Mouse (Mus musculus) heart, postnatal 0 days (tissue): ENCODE measurements around the gene Shkbp1. TPM values are rescaled to one million over a fixed set of nuclear protein-coding genes. Genes with fewer than 3 reads are reported as not detected.

Experiments
- ATAC-seq: fragments of 200-750 bp; cut with Nextera tagmentation; 2 replicates; pipeline ENCODE4 v1.8.0; 2017; ENCODE audit warnings: low read depth, moderate number of reproducible peaks, moderate library complexity; ENCODE audit not compliant: insufficient read depth
- DNase-seq: peaks from one replicate; pipeline ENCODE4 v3.0.0-alpha.2; 2016; ENCODE audit warnings: low spot score
- H3K27ac ChIP-seq: fragments of 300-500 bp; sonication (generic); 2 replicates; pipeline ENCODE4 v1.5.1; 2014; ENCODE audit warnings: low read depth, mild to moderate bottlenecking
- H3K27me3 ChIP-seq: fragments of 300-500 bp; sonication (generic); 2 replicates; pipeline ENCODE4 v1.6.1; 2014; ENCODE audit warnings: low read length, mixed read lengths; ENCODE audit not compliant: control insufficient read depth, insufficient read depth
- H3K36me3 ChIP-seq: fragments of 300-500 bp; sonication (generic); replicated peaks from 2 replicates; pipeline ENCODE4 v1.6.1; 2014; ENCODE audit warnings: low read length, mixed read lengths; ENCODE audit not compliant: control insufficient read depth, insufficient read depth
- H3K4me1 ChIP-seq: fragments of 300-500 bp; sonication (generic); 2 replicates; pipeline ENCODE4 v1.6.1; 2014; ENCODE audit warnings: antibody characterized with exemption; ENCODE audit not compliant: control insufficient read depth, insufficient read depth
- H3K4me2 ChIP-seq: fragments of 300-500 bp; sonication (generic); 2 replicates; pipeline ENCODE4 v1.6.1; 2014; ENCODE audit warnings: low read depth, mild to moderate bottlenecking, low read length, moderate library complexity
- H3K4me3 ChIP-seq: fragments of 300-500 bp; sonication (generic); 2 replicates; pipeline ENCODE4 v1.5.1; 2014; ENCODE audit warnings: low read depth, low read length
- H3K9ac ChIP-seq: fragments of 300-500 bp; sonication (generic); replicated peaks from 2 replicates; pipeline ENCODE4 v1.6.1; 2014; ENCODE audit warnings: low read depth, low read length, mixed read lengths
- H3K9me3 ChIP-seq: fragments of 300-500 bp; sonication (generic); replicated peaks from 2 replicates; pipeline ENCODE4 v1.6.1; 2016; ENCODE audit warnings: low read length; ENCODE audit not compliant: control insufficient read depth
- CTCF ChIP-seq: IDR thresholded peaks from 2 replicates; pipeline ENCODE4 v1.5.1; 2016; ENCODE audit warnings: antibody characterized with exemption, control low read depth, low read depth
- EP300 ChIP-seq: IDR thresholded peaks from 2 replicates; pipeline ENCODE4 v1.6.1; 2016; ENCODE audit warnings: antibody characterized with exemption, low read depth
- WGBS: fragments of 180-500 bp; shearing (Covaris S2); extraction: QIAGEN DNeasy Blood & Tissue Kit; methylation state at CpG from one replicate; pipeline ENCODE4 v1.1.7; 2014; 5-methylcytosine and 5-hydroxymethylcytosine counted together
- polyA plus RNA-seq: library from polyadenylated mRNA; unstranded; fragments of >200 nt; fragmentation: Nextera tagmentation; extraction: Ambion mirVana; gene quantifications from 2 replicates; pipeline ENCODE4 v1.2.1, GENCODE M21; 2015
- total RNA-seq: library from RNA; depleted of rRNA; stranded (reverse); fragments of >200 nt; gene quantifications from 2 replicates; pipeline ENCODE4 v1.2.3, GENCODE M21; 2014; ENCODE audit warnings: low replicate concordance

Shkbp1 gene
- total and polyA plus RNA-seq, 2 experiments from 2014 or later: 16.7 to 18.3 TPM

DNA sequence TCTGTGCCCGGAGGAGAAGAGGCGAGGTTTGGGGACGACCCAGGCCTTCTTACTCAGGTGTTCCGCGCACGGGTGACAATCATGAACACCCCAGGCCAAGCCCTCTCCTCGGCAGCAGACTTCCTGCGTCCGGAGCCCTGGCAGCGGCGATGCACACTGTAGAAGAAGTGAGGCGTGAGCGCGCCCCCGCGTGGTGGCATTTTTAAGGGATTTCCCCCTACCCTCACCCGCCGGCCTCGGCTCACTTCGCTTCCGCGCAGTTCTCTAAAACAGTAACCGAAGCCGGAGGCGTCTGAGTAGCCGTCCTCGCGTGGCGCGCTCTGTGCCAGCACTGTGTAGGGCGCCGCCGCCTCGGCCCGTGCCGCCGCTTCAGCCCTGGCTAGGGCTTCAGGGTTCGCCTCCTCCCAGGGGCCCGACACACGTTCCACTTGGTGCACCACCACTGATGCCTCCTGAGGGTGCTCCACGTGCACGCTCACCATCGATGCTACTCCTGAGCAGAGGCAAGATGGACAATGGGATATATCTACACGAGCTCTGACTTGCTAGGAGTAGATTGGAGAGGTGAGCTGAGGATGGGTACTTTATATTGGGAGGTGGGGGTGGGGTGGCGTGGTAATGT lies 26.4 kb downstream of the Shkbp1 start:
- H3K27me3 ChIP-seq: peaks cover 88% of the 10 kb centered on the region
- H3K4me3 ChIP-seq: peak overlapping the region; percentile 30
- peak; percentile 64 for DNase-seq
- no peak overlapping the region for H3K27ac ChIP-seq
- no peak overlapping the region for H3K9ac ChIP-seq
- peak; percentile 19; the same call in 1 of the 2 replicates for ATAC-seq
- TF ChIP-seq EP300 (no peak), CTCF (peak; percentile 63)
- H3K4me1 ChIP-seq: peaks cover 16% of the 10 kb centered on the region
- no peaks in the 10 kb centered on the region for H3K9me3 ChIP-seq
- H3K36me3 ChIP-seq: 0 out of 2 replicates have a peak, but pooled peaks cover 10% of the 10 kb centered on the region
- H3K4me2 ChIP-seq: peak overlapping the region; percentile 76
- WGBS: 9% methylated on average over 45 of the region's 45 CpGs

DNA sequence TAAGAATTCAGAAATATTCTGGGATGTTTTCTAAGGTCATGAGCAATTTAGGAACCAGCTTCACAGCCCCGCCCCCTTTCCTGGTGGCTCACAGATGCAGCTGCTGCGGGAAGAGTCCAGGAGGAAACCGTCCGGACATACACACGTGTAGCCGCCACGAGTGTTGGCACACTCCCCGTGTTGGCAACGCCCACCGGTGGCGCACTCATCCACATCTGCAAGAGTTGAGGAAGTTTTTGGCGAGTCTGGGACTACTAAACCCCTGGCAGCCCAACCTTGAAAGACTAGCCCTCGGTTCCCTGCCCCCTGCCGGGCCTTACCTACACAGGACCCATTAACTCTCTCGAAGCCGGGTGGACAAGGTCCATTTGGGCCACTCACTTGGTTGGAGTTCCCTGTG lies 27.2 kb downstream of the Shkbp1 start:
- Histone ChIP-seq H3K27ac (no peak overlapping the region), H3K9me3 (no peaks in the 10 kb centered on the region), H3K27me3 (peaks cover 87% of the 10 kb centered on the region), H3K4me2 (no peak overlapping the region), H3K9ac (no peak overlapping the region), H3K4me1 (peaks cover 16% of the 10 kb centered on the region), H3K36me3 (0 out of 2 replicates have a peak, but pooled peaks cover 12% of the 10 kb centered on the region), H3K4me3 (no peak overlapping the region)
- DNase-seq (no peak), ATAC-seq (no peak)
- TF ChIP-seq EP300 (no peak), CTCF (no peak)
- WGBS: 48% methylated on average over 16 of the region's 16 CpGs

DNA sequence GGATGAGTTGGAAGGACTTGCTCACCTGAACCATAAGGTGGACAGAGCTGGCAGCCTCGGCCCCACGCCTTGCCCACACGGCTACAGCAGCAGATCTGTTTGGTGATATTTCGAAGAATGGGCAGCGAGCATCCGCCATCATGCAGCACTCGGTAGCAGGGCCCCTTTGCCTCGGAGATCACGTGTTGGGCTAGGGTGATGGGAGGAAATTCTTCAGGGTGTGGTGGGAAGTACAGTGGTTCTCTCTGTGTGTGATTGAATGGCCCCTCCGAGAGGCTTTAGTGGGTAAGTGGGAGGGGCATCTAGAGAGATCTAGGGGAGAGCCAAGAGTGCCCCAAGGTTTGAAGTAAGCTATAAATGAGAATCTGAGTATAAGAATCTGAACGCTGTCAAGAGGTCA lies 27.7 kb downstream of the Shkbp1 start:
- no peak for DNase-seq
- Histone ChIP-seq H3K36me3 (0 out of 2 replicates have a peak, but pooled peaks cover 13% of the 10 kb centered on the region), H3K4me2 (no peak overlapping the region), H3K9me3 (no peaks in the 10 kb centered on the region), H3K4me3 (no peak overlapping the region), H3K27me3 (peaks cover 86% of the 10 kb centered on the region), H3K9ac (no peak overlapping the region), H3K27ac (no peak overlapping the region), H3K4me1 (peaks cover 16% of the 10 kb centered on the region; the same call in 1 of the 2 replicates)
- 86% methylated on average over 11 of the region's 11 CpGs for WGBS
- TF ChIP-seq EP300: no peak
- no peak for TF ChIP-seq CTCF
- ATAC-seq: no peak

DNA sequence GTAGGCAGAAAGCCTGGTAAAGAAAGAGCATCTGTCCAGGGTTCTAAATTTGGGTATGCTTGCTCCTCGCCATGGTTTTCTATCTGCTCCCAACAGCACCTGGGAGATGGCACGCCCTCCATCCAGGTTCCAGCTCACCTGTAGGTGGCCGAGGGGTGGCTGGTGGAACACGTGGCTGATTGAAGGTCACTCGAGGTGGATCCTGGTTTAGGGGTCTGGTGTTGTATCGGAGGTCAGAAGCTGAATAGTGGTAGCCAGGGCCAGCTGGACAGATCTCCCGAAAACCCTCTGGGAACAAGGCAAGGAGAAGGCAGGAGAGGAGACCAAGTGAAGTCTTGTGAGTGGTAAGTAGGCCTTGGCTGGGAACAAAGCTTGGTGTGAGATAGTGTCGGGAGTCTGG lies 28.3 kb downstream of the Shkbp1 start:
- Histone ChIP-seq H3K4me1 (peaks cover 16% of the 10 kb centered on the region; the same call in 1 of the 2 replicates), H3K4me2 (no peak overlapping the region), H3K27me3 (peaks cover 86% of the 10 kb centered on the region), H3K4me3 (no peak overlapping the region), H3K36me3 (0 out of 2 replicates have a peak, but pooled peaks cover 16% of the 10 kb centered on the region), H3K27ac (no peak overlapping the region), H3K9me3 (no peaks in the 10 kb centered on the region), H3K9ac (no peak overlapping the region)
- ATAC-seq: no peak
- WGBS: 87% methylated on average over 8 of the region's 8 CpGs
- DNase-seq: no peak
- TF ChIP-seq CTCF: no peak
- TF ChIP-seq EP300: no peak

DNA sequence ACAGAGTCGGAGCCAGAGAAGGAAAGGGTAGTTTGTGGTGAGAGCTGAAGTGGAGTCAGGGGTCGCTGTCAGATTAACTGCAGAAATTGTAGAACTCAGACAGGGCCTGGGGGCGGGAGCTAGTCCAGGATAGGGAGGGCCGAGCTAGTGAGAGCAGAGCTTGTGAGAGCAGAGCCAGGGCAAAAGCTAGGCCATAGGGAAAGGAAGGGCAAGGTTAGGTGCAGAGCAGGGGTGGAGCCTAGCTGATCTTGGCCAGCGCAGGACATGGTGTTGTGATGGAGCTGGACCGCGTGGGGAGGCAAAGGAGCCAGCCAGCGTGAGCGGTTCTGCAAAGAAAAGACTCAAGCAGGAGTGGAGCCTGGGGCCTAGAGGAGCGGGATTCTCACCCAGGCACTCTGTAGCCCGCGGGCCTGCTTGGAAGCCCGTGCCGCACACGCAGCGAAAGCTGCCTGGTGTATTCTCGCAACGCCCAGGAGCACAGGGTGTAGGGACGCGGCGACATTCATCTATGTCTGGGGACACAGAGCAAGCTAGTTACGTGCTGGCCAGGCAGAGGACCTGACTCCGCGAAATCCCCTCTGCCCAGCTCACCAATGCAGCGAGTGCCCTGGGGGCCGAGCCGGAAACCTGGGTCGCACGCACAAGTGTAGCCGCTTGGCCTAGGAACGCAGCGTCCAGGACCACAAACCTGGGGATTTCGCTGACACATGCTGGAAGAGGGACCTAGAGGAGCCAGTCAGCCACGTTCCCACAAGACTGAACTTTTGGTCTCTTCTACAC lies 29.5 kb downstream of the Shkbp1 start:
- no peak overlapping the region for H3K9ac ChIP-seq
- H3K36me3 ChIP-seq: 0 out of 2 replicates have a peak, but pooled peaks cover 16% of the 10 kb centered on the region
- no peak for DNase-seq
- 46% methylated on average over 34 of the region's 34 CpGs for WGBS
- H3K27me3 ChIP-seq: peaks cover 82% of the 10 kb centered on the region
- no peaks in the 10 kb centered on the region for H3K9me3 ChIP-seq
- TF ChIP-seq EP300 (no peak), CTCF (no peak)
- no peak overlapping the region for H3K27ac ChIP-seq
- H3K4me1 ChIP-seq: peaks cover 16% of the 10 kb centered on the region; the same call in 1 of the 2 replicates
- H3K4me2 ChIP-seq: peak overlapping the region; percentile 44; the same call in 1 of the 2 replicates
- ATAC-seq: no peak
- peak overlapping the region; percentile 7; the same call in 1 of the 2 replicates for H3K4me3 ChIP-seq
